Mouse (Mus musculus) heart, embryonic 16.5 days (tissue): ENCODE results near the gene Sez6l2. TPM values are rescaled to one million over a fixed set of nuclear protein-coding genes. Genes with fewer than 3 reads are reported as not detected.
A peak's percentile ranks its signal among the peaks of the same experiment; 100 is the strongest.

Source experiments
- ATAC-seq: fragments of 200-750 bp; cut with Nextera tagmentation; replicated peaks from 2 replicates; pipeline ENCODE4 v1.8.0; 2017; ENCODE audit warnings: moderate number of reproducible peaks; ENCODE audit not compliant: insufficient read depth, low FRiP score; ENCODE audit errors: extremely low read depth
- H3K27ac ChIP-seq: fragments of 300-500 bp; sonication (generic); 2 replicates; pipeline ENCODE4 v1.5.1; 2014; ENCODE audit warnings: mild to moderate bottlenecking, low read length, control low read depth, moderate library complexity
- H3K27me3 ChIP-seq: fragments of 300-500 bp; sonication (generic); 2 replicates; pipeline ENCODE4 v1.6.1; 2014; ENCODE audit warnings: low read length, mixed read lengths; ENCODE audit not compliant: control insufficient read depth, insufficient read depth
- H3K36me3 ChIP-seq: fragments of 300-500 bp; sonication (generic); 2 replicates; pipeline ENCODE4 v1.6.1; 2014; ENCODE audit not compliant: control insufficient read depth, insufficient read depth
- H3K4me1 ChIP-seq: fragments of 300-500 bp; sonication (generic); 2 replicates; pipeline ENCODE4 v1.6.1; 2014; ENCODE audit warnings: low read length, mixed read lengths; ENCODE audit not compliant: control insufficient read depth, insufficient read depth
- H3K4me2 ChIP-seq: fragments of 300-500 bp; sonication (generic); 2 replicates; pipeline ENCODE4 v1.6.1; 2014; ENCODE audit warnings: low read depth, mild to moderate bottlenecking, control low read depth, low read length
- H3K4me3 ChIP-seq: fragments of 300-500 bp; sonication (generic); 2 replicates; pipeline ENCODE4 v1.5.1; 2014; ENCODE audit warnings: mild to moderate bottlenecking, control low read depth, low read length
- H3K9ac ChIP-seq: fragments of 300-500 bp; sonication (generic); 2 replicates; pipeline ENCODE4 v1.6.1; 2014; ENCODE audit warnings: low read length, control low read depth
- H3K9me3 ChIP-seq: fragments of 300-500 bp; sonication (generic); replicated peaks from 2 replicates; pipeline ENCODE4 v1.6.1; 2016; ENCODE audit warnings: low read length; ENCODE audit not compliant: control insufficient read depth
- WGBS: fragments of 180-500 bp; shearing (Covaris S2); extraction: QIAGEN DNeasy Blood & Tissue Kit; methylation state at CpG from one replicate; pipeline ENCODE4 v1.1.7; 2014; 5-methylcytosine and 5-hydroxymethylcytosine counted together
- polyA plus RNA-seq: library from polyadenylated mRNA; unstranded; fragments of >200 nt; fragmentation: Nextera tagmentation; extraction: Ambion mirVana; gene quantifications from 2 replicates; pipeline ENCODE4 v1.2.1, GENCODE M21; 2015

The Sez6l2 gene
- polyA plus RNA-seq, 1 experiment from 2014 or later: 0.53 TPM

DNA sequence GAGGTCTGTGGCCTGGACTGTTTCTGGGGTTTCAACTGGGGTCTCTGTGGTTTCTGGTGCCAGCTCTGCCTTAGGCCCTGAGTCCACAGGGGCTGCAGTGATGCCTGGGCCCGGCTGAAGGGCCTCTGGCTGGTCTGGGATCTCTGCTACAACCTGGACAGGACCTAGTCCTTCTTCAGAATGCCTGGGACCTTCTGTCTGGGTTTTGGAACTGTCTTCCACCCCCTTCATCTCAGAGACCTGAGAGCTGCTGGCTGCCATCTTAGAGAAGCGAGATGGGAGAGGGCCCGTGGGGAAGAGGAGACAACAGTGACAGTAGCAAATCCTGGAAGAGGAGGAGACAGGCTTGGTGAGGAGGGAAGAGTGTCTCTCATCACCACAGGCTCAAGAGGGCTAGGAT is 69.7 kb downstream of the Sez6l2 start:
- Histone ChIP-seq H3K4me1 (peaks cover 60% of the 10 kb centered on the region), H3K9ac (peak overlapping the region; percentile 79), H3K9me3 (no peaks in the 10 kb centered on the region), H3K4me2 (peak overlapping the region; percentile 93), H3K27ac (peak overlapping the region; percentile 65), H3K27me3 (no peaks in the 10 kb centered on the region), H3K36me3 (peaks cover 25% of the 10 kb centered on the region), H3K4me3 (peak overlapping the region; percentile 58)
- no peak for ATAC-seq
- 70% methylated on average over 3 of the region's 3 CpGs for WGBS

Other genes with a start within 250 kb of the Sez6l2 start
- gene Coro1a, start 242.8 kb upstream of the Sez6l2 start, polyA plus RNA-seq: 57.7 and 131 TPM in 2 replicates
- gene Mapk3, start 191.0 kb upstream of the Sez6l2 start, polyA plus RNA-seq: 58.6 and 62.5 TPM in 2 replicates
- gene Gdpd3, start 184.2 kb upstream of the Sez6l2 start, polyA plus RNA-seq: 0.75 and 1.00 TPM in 2 replicates
- 80.8 and 84.6 TPM in 2 replicates for gene Ypel3, start 173.6 kb upstream of the Sez6l2 start, polyA plus RNA-seq
- 0.09 and 0.58 TPM in 2 replicates for gene Tbx6, start 169.1 kb upstream of the Sez6l2 start, polyA plus RNA-seq
- 133 and 159 TPM in 2 replicates for gene Ppp4c, start 158.1 kb upstream of the Sez6l2 start, polyA plus RNA-seq
- 0.86 and 1.4 TPM in 2 replicates for gene Fam57b, start 152.9 kb upstream of the Sez6l2 start, polyA plus RNA-seq
- gene 4930451I11Rik, start 118.9 kb upstream of the Sez6l2 start, polyA plus RNA-seq: not detected in 2 replicates
- gene Doc2a, start 103.1 kb upstream of the Sez6l2 start, polyA plus RNA-seq: not detected in 2 replicates
- 19.8 and 22.2 TPM in 2 replicates for gene Hirip3, start 88.6 kb upstream of the Sez6l2 start, polyA plus RNA-seq
- gene Ino80e, start 88.2 kb upstream of the Sez6l2 start, polyA plus RNA-seq: 50.5 and 52.0 TPM in 2 replicates
- gene Taok2, start 65.9 kb upstream of the Sez6l2 start, polyA plus RNA-seq: 31.1 and 35.4 TPM in 2 replicates
- 19.6 and 22.5 TPM in 2 replicates for gene Tmem219, start 27.6 kb upstream of the Sez6l2 start, polyA plus RNA-seq
- 13.3 TPM in 2 replicates for gene Kctd13, start 21.7 kb upstream of the Sez6l2 start, polyA plus RNA-seq
- gene Asphd1, start 981 bp upstream of the Sez6l2 start, polyA plus RNA-seq: not detected in 2 replicates
- gene Cdipt, start 25.4 kb downstream of the Sez6l2 start, polyA plus RNA-seq: 85.1 and 89.4 TPM in 2 replicates
- gene Cdiptos, start 25.5 kb downstream of the Sez6l2 start, polyA plus RNA-seq: 1.2 and 1.6 TPM in 2 replicates
- gene Mvp, start 64.1 kb downstream of the Sez6l2 start, polyA plus RNA-seq: 15.9 and 20.6 TPM in 2 replicates
- 0.75 TPM in 1 of 2 replicates, not detected in the other for gene Pagr1b, start 65.9 kb downstream of the Sez6l2 start, polyA plus RNA-seq
- gene Pagr1a, start 66.8 kb downstream of the Sez6l2 start, polyA plus RNA-seq: 61.0 and 78.5 TPM in 2 replicates
- 15.4 and 38.5 TPM in 2 replicates for gene Gm42742, start 70.5 kb downstream of the Sez6l2 start, polyA plus RNA-seq
- gene Prrt2, start 70.6 kb downstream of the Sez6l2 start, polyA plus RNA-seq: 1.6 and 2.4 TPM in 2 replicates
- 31.5 and 34.1 TPM in 2 replicates for gene Maz, start 76.5 kb downstream of the Sez6l2 start, polyA plus RNA-seq
- gene Kif22, start 91.9 kb downstream of the Sez6l2 start, polyA plus RNA-seq: 80.4 and 81.6 TPM in 2 replicates
- 18.3 TPM in 1 of 2 replicates, not detected in the other for gene Zg16, start 136.8 kb downstream of the Sez6l2 start, polyA plus RNA-seq
- gene AI467606, start 140.8 kb downstream of the Sez6l2 start, polyA plus RNA-seq: 4.9 and 8.4 TPM in 2 replicates
- gene Qprt, start 171.7 kb downstream of the Sez6l2 start, polyA plus RNA-seq: 2.1 and 2.6 TPM in 2 replicates
- 1.2 and 2.6 TPM in 2 replicates for gene Spn, start 187.3 kb downstream of the Sez6l2 start, polyA plus RNA-seq
- gene Cd2bp2, start 245.5 kb downstream of the Sez6l2 start, polyA plus RNA-seq: 42.2 and 44.4 TPM in 2 replicates